Mouse (Mus musculus) heart, postnatal 0 days (tissue): Measurements from ENCODE around the gene Kctd2.

Experiments used
- CTCF ChIP-seq: IDR thresholded peaks from 2 replicates; pipeline ENCODE4 v1.5.1; 2016; ENCODE audit warnings: antibody characterized with exemption, control low read depth, low read depth
- EP300 ChIP-seq: IDR thresholded peaks from 2 replicates; pipeline ENCODE4 v1.6.1; 2016; ENCODE audit warnings: antibody characterized with exemption, low read depth

DNA sequence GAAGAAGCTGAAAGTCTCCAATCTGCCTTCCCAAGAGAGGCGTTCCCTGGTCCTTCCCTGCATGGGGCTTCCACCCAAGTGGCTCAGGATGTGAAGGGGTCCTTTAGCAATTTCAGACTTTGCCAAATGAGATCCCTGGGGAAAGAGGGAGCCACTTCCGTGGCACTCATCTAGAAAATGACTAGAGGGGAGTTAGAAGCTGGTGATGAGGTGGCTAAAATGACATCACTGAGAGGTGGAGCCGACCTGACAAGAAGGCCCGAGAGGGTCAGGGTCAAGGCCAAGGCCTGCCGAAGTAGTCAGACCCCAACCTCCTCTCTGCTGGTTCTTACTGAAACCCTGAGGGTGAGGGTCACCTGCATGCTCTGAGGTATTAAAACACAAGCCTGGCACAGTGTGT lies 37.0 kb upstream of the Kctd2 start:
- TF ChIP-seq CTCF (no peak), EP300 (no peak)
